Mouse (Mus musculus) spleen, postnatal 4 days (tissue): ENCODE measurements around the gene Mei4.

Experiments used
- DNase-seq, 2 experiments: peaks; one replicate each; pipeline ENCODE4 v3.0.0; 2022; ENCODE audit warnings: low spot score in 2 of 2

Mei4 gene

GRCm38 (mm10) chr9:82136119-82136518 is 272.6 kb downstream of the Mei4 start:
- DNase-seq, result no peak

DNA sequence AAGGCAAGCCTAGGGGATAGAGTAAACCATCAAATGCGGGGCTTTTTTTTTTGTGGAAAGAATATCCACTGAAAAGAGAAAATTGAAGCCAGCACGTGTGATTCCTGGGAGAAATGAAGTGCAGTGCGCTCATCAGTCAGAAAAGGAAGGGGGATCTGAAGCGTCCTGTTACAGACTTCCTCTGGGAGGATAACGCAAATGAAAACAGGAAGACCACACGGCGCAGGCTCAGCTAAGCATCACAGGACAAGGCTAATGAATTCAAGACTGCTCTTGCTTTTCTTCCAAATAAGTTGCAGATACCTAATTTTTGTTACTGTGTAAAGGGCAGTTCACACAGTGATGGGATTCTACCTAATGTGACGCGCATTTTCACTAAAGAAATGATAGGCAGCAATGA is 296.7 kb downstream of the Mei4 start:
- no peak for DNase-seq

GRCm38 (mm10) chr9:82162415-82162814 is 298.9 kb downstream of the Mei4 start:
- DNase-seq, result no peak

GRCm38 (mm10) chr9:82217976-82218375 is 354.5 kb downstream of the Mei4 start:
- no peak for DNase-seq

- DNase-seq, result no peak
Measured at GRCm38 (mm10) chr9:82247695-82248445, 384.4 kb downstream of the Mei4 start.
